Mouse (Mus musculus) layer of hippocampus, postnatal 36 days (tissue): Measurements from ENCODE around the gene Fto. TPM values are rescaled to one million over a fixed set of nuclear protein-coding genes. Genes with fewer than 3 reads are reported as not detected.

Source experiments
- DNase-seq, 2 experiments: peaks; one replicate each; pipeline ENCODE4 v3.0.0; 2022
- total RNA-seq, 2 experiments: library from RNA; stranded (reverse); gene quantifications; 2 replicates each; pipeline ENCODE4 v1.2.3; 2021

The Fto gene
- total RNA-seq, 2 experiments from 2014 or later, result 136 to 140 TPM

GRCm38 (mm10) chr8:91531971-91532370 lies 218.6 kb downstream of the Fto start:
- peak; percentile 53 to 63 for DNase-seq

- no peak for DNase-seq
Observed at GRCm38 (mm10) chr8:91532671-91533436, 219.5 kb downstream of the Fto start.

DNA sequence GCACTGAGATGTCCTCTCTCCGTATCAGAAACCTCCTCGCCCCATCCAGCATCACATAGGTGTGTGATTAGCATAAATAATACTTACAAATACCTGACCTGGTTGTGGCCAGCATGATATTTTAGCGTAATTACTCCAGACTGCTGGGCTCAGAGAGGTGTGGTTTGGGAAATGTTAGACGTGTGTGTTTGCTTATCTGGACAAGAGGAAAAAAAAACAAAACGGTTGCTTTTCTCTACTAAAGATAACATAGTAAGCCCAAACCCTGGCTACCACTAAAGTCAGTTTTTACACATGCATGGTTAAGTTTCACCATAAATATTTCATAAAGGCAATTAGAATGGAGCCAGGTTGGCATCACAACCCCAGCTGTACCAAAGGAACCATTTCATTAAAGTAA lies 221.4 kb downstream of the Fto start:
- no peak for DNase-seq

DNA sequence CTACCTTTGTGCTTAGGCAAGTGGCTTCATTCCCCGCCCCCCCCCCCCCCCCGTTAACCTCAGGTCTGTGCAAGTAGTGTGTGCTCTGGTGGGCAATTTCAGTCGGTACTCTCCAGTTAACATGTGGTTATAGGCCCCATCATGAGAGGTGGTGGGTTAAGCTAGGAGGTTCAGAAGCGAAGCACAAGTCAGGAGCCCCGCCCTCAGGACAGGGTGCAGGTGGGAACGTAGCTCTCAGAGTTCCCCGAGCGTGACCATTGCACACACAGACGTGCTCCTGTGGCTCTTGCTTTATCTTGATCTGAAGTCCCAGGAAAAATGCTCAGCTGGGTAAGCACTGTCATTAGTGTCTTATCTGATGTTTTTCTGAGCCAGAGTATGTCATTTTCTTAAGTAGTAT lies 224.8 kb downstream of the Fto start:
- no peak for DNase-seq

- DNase-seq, result no peak
Observed at GRCm38 (mm10) chr8:91538892-91539291, 225.6 kb downstream of the Fto start.

GRCm38 (mm10) chr8:91539586-91539985 lies 226.3 kb downstream of the Fto start:
- no peak for DNase-seq

DNA sequence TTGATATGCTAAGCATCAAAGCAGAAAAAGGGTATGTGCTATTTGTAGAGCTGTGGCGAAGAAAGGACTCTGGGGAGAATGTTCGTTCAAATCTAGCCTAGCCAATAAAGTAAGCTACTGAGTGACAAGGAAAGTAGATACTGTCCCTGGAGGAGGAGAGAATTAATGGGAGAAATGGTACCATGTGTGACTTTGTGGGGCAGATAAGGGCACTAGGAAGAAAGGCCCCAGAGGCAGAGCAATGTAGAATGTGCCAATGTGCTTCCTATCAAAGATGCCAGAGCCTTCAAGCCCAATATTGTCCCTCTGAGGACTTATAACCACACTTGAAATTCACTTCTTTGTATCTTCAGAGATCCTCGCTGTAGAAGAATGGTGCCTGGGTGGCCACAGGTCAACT lies 227.9 kb downstream of the Fto start:
- no peak for DNase-seq

DNA sequence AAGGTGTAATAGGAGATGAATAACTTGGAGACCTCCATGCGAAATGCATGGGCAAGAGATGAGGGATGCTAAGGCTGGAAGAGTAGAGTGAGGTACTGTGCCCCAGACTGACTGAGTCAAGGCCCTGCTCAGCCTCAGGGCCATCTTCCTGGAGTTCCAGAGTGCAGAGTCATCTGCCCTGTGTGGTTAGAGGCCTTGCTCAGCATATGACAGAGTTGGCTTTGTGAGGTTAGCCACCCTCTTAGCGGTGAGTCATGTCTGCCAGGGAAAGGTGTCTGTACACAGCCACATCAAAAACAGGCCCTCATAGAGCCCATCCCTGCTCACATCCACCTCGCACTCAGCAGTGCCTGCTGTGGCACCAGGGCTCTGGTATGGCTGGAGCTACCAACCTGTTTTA lies 232.2 kb downstream of the Fto start:
- DNase-seq, result no peak

- DNase-seq, result no peak
Observed at GRCm38 (mm10) chr8:91546599-91546998, 233.3 kb downstream of the Fto start.

DNA sequence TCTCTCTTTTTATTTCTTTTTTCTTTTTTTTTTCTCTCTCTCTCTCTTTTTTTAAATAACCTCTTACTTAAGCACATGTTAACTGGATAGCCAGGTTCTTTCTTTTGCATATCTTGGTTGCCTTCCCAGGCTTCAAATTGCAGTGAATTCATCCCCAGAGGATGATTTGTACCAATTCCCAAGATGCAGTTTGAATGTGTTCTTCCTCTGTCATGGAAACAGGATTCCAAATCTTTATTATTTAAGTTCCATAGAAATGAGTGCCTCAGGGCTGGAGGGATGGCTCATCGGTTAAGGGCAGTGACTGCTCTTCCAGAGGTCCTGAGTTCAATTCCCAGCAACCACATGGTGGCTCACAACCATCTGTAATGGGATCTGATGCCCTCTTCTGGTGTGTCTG lies 236.8 kb downstream of the Fto start:
- DNase-seq, result no peak

DNA sequence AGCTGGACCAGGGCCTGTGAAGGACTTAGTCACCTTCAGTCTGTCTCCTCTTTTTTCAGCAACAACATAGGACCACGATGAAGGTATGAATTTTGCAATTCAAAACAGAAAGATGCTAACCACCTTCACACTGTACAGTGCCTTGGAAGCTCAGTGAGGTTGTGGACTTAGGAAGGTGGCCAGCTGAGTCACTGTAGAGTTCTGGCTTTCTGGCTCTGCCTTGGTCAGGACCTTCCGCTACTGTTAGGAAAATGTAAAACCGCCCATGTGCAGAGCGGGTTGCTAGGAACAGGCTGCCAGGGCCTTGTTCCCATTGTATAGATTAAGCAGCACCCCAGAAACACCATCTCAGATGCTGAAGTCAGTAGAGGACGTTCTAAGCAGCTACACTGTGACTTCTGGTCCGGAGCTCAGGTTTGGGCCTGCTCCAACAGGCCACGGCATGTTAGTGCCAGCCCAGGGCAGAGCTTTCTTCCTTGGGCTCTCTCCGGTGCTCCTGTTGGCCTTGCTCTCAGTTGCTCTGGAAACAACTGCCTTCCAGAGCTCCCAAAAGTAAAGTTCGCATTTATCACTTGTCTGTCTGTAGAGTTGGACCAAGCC lies 237.9 kb downstream of the Fto start:
- no peak for DNase-seq

DNA sequence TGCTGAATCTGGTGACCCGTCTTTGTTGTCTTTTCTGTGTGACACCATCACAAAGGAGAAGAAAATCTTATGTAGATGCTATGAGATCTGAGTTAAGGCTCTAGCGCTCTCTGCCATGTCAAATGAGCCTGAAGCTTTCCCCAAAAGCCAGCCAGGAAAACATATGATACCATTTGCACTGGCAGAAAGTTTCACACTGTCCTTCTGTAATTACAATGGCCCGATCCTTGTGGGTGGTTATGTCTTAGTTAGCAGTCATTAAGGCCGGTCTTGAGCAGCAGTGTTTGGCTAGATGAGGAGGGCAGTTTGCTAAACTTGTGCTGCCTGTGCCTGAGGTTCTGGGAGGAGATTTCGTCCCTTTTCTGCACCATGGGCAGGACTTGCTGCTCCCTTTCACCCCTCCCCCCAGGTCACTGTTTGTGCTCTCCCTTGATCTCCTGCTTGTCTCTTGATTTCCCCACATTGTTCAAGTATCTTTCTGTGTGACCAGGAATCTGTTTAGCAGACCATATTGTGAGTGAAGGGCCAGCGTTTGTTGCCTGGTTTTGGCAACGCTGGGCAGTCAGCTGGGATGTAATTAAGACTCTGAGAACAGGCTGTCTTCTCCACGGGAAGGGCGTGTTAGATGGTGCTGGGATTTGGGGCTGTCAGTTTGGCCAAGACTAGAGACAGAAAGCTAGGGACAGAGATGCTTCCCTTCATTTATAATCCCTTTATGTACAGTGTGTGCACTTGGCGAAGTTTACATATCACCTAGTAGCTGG lies 238.6 kb downstream of the Fto start:
- DNase-seq, result peak; percentile 36 to 48

GRCm38 (mm10) chr8:91552635-91553034 lies 239.3 kb downstream of the Fto start:
- DNase-seq, result no peak

GRCm38 (mm10) chr8:91553387-91553786 lies 240.1 kb downstream of the Fto start:
- no peak for DNase-seq

GRCm38 (mm10) chr8:91557041-91557587 lies 243.8 kb downstream of the Fto start:
- DNase-seq, result no peak

GRCm38 (mm10) chr8:91558408-91558807 lies 245.1 kb downstream of the Fto start:
- DNase-seq, result no peak

DNA sequence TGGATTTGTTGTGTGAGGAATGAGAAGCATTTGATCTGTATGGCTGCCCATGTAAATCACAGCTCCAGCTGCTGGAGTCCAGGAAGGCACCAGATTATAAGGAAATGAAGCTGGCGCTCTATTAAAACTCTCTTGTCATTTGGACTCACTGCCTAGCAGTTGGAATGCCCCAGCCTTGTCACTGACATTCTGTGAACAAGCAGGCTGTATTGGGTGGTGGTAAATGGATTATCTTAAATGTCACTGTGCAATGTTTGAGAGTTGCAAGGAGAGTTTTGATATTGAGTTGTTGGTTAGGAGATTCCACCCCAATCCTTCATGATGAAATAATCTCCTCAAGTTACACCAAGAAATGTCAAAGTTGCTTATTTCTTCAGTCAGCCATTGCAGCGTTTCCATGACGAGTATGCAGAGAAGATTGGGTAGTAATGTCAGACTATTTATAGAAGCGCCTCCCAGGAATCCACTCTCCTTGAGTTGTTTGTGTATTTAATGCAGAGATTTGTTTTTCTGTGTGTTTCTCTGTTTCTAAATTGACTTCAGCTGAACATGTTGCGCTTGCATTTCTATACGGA lies 246.8 kb downstream of the Fto start:
- DNase-seq, result no peak

DNA sequence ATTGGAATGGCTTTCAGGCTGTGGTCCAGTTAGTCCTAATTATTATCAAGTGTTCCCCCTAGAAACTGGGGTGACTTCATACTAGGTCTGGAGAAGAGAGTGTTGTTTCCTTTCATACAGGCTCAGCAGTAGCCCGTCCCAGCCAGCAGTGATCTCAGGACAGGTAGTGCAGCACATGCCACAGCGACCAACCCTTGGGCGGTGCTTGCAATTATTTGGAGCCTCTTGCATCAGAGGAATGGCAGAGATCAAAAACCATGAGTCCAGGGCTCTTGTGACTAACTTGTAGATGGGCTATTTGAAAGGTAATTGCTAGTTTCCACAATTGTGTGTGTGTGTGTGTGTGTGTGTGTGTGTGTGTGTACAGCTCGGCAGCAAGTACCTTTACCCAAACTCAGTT lies 247.9 kb downstream of the Fto start:
- no peak for DNase-seq

DNA sequence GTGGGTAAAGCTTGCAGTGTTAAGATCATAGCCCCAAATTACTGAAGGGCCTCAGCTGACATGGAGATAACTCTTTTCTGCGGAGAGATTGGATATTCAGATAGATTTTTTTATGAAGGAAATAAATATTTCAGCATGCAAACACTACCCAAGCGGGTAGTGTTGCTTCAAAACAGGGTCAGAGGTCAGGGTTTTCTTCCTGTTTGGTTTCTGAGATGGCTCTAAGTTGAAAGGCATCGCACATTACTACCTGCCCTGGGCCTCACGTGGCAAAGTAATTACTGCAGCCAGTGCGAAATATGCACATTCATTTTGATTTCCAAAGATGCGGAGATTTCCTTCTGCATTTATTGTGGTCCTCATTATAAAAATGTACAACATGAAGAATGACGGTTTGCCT lies 249.3 kb downstream of the Fto start:
- no peak for DNase-seq

GRCm38 (mm10) chr8:91563326-91563725 lies 250.0 kb downstream of the Fto start:
- no peak for DNase-seq

DNA sequence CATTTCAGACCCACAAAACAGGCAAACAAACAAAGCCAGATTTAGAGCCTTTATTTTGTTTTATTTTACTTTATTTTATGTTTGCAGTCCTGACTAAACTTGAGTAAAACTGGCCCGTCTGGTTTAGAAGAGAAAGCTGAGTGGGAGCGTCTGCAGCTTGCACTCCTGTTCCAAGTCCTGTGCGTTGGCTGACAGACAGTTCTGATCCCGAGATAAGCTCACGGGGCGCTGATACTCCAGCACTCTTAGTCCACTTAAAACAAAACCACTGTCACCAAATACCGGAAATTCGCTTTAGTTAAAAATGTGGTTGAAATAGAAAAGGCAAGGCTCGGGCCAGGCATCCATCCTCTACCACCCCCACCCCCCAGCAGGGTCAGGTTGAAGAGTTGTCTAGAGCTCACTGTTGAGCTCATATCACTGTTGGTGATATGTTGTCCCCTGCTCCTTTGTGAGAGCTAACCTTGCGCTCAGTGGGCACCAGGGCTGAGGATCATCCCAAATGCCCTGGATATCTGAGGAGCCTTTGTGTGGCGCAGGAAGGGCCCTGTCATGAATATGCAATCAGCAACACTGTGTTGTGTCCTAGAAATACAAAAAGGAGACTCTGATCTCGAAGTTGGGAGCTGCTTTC lies 252.7 kb downstream of the Fto start:
- DNase-seq, result peak in 1 of 2 experiments; percentile 21

DNA sequence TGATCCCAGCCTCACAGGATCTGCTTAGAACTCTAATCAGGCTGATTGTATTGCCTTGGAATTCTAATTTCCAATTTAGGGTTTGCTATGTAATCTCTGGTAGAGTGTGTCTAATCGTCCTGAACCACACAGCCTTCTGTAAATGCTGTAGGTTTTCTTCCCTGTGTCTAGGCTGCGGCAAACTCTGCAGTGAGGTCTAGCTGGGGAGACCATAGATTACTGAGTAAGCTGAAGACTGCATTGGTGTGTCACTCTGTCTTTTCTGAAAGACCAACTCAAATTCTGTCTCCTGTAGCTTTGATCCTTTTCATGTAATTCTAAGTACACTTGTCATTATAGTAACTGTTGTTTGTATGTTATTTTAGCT lies 253.2 kb downstream of the Fto start:
- no peak for DNase-seq

GRCm38 (mm10) chr8:91569874-91570273 lies 256.5 kb downstream of the Fto start:
- no peak for DNase-seq
